Mouse (Mus musculus): ENCODE measurements around the gene Fignl1.

Fignl1 gene

DNA sequence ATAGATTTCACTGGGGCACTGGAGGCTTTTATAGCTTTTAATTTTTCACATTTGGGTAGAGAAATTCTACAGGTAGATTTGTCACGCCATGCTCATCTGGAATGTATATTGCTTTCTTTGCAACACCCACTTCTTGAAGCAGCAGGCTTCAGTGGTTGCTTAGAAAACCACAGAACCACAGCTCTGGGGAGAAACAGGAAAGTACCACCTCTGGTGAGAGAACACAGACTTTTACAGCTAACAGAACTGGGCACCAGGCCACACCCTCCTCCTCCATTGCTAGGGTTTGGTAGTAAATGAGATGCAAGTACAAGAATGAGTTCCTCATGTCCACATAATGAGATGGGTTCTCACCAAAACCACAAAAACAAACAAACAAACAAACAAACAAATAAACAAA is 42.7 kb downstream of the Fignl1 start:
- DNase-seq (ENCODE audit: low read depth, low spot score): no peak

DNA sequence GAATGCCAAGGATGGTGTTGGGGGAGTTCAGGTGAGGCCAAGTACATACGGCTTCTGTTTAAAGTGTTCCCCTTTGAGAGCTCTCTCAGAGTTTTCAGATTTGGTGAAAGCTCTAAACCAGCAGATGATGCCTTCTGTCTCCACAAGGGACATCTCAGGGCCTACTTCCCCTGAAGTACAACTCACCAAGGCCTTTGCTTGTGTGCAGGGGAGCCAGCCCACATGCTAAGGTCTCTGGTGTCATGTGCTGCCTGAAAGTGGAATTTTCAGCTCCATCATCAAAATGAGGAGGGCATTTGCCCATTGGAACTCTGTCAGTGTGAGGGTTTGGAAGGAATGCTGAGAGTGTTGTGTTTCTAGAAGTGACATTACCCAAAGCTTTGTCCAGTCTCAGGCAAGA is 43.3 kb downstream of the Fignl1 start:
- no peak for DNase-seq (ENCODE audit: low read depth, low spot score)

DNA sequence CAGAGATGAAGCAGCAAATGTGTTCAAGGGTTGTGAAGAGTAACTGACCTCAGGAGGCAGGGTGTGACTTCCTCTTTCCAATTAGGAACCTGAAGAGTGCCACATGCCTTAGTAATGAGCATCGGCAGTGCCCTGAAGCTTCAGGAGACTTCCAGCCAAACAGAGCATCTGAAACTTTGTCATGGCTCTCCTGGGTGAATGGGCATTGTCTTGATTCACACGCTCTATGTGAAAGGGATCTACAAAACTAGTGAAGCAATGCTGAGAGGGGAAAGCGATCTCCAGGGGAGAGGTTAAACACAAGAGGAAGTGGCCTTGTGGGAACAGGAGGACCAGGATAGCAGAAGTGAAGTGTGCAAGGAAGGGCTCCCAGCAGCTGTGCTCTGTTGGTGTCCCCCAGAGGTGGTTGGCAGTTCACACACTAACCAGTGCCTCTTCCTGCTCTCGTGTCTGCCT is 45.5 kb downstream of the Fignl1 start:
- no peak for DNase-seq (ENCODE audit: low read depth, low spot score)

DNA sequence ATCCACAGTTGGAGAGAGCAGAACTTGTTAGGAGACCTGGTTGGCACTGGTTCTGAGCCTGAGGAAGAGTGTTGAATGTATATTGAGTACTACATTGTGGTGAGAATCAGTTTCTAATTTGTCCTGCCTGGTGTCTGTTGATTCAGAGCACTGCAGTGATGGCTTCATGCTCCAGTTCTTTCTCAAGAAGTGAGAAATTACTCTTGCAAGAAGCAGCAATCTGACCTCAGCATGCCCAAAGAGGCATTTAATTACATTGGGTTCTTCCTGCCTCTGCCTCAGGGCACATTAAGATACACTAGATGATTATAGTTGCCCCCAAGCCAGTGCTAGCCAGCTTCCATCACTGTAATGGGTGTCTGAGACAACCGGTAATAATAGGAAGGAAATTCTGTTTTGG is 49.9 kb downstream of the Fignl1 start:
- no peak for DNase-seq (ENCODE audit: low read depth, low spot score)

DNA sequence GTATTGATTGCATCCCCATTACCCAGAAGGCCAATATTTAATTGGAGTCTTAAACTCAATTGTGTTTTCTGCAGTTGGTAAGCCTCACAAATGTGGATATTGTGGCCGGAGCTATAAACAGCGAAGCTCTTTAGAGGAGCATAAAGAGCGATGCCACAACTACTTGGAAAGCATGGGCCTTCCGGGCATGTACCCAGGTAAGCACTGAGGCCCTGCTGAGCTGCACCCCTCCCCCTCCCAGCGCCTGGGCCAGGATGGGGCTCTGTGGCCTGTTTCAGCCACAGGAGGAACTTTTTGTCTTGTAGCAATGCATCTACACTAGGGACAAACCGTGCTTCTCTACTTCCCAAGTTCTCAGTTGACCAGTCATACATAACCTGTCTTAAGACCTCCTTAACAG is 50.6 kb downstream of the Fignl1 start:
- DNase-seq (ENCODE audit: low read depth, low spot score): no peak

- DNase-seq (ENCODE audit: low read depth, low spot score): no peak
These were observed 55.9 kb downstream of the Fignl1 start for GRCm38 (mm10) chr11:11752859-11753258.

DNA sequence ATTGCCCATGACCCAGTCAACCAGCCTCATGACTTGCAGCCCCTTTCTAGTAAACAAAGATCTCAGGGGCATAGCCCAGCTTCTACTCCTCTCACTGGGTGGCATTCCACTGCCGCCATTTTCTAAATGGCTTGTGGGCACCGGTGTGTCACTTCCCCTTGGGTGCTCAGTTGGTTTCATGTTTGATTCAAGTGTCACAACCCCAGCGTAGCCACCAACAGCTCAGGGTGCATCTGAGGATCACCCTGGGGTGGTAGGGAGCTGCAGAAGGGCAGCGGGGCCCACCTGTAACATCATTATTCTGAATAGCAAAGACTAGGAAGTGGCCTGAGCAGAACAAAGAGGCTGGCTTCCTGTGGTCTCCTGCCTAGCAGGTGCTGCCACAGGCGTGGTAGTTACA is 57.7 kb downstream of the Fignl1 start:
- DNase-seq (ENCODE audit: low read depth, low spot score): no peak

DNA sequence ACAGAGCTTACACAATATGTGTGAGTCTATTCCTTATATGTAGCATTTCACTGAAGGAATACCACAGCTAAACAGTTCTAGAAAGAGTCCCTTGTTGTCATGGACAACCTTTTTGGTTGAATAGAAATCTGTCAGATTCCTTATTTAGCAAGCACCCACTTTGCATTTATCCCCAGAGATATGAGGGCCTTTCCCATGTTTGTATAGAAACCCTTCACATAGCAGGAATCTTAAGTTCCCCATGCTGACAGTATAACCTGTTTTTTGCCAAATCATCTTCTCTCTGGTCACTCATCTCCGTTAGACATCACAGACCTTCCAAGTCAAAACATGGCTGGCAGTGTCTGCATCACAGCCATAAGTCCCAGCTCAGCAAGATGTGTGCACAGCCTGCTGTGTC is 64.5 kb downstream of the Fignl1 start:
- DNase-seq (ENCODE audit: low read depth, low spot score): no peak

DNA sequence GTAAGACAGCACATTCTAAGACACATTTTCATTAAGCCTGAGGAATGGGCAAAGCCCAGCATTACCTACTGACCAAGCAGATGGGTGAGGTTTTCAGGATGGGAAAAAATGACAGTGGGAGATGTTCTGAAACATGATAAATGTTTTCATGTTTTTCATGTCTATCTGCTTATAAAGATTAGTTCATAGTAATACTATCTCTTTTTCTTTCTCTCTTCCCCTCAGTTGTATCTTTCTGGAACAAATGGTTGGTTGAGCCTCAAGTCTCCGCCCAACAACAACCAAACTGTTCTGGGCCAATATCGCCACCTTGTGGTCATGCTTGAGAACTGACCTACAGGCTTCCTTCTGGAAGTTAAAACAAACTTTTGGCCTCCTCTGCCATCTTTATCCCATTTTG is 66.1 kb downstream of the Fignl1 start:
- DNase-seq (ENCODE audit: low read depth, low spot score): no peak

DNA sequence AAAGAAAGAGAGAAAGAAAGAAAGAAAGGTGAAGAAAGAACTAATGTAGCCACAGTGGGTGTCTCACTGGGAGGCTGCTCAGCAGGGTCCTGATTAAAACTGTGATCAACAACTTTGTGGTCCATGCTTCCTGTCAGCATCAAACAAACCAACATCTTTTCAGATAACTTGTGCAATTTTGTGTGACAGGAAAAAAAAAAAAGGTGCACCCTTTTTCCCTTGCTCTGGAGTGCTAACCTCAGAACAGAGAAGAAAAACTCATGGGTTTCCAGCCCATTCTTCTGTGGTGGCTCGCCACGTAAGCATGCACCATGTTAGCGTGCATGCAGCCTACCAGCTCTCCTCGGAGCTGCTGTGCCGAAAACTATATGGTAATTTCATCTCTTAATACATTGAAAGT is 67.2 kb downstream of the Fignl1 start:
- no peak for DNase-seq (ENCODE audit: low read depth, low spot score)

DNA sequence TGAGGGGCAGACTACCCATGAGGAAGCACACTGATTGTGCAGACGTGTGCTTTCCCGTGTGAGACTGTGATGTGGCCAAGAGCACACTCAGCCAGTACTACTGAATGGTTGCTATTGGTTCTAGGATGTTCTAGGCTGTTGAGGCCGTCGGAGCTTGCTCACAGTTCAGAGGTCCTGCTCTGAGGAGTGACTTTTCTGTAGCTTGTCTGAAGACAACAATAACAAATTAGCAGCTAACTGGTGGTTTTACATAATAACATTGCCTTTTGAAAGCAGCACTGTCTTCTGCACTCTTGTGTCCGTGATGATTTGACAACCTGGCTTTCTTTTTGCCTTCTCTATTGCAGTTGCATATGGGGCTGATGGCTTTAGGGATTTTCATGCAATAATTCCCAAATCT is 68.2 kb downstream of the Fignl1 start:
- no peak for DNase-seq (ENCODE audit: low read depth, low spot score)

- no peak for DNase-seq (ENCODE audit: low read depth, low spot score)
These were observed 69.7 kb downstream of the Fignl1 start for GRCm38 (mm10) chr11:11739054-11739453.

DNA sequence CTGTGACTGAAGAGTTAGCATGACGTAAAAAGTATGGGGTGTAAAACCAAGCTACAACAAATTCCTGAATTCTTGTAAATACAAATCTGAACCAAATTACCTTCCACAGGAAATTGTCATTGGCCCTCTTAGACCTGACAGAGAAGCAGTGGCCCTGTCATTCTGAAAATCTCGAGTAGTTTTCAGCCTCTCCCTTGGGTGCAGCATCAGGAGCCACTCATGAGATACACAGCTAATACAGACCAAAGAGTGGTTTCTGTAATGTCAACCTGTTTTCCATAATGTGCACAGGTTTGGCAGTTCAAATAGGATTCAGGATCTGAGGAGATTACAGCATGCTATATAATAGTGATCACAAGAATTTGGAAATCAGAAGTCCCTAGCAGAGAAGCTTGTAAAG is 71.2 kb downstream of the Fignl1 start:
- no peak for DNase-seq (ENCODE audit: low read depth, low spot score)

All from brain, embryonic 18.5 days (tissue).